Mouse (Mus musculus) thymus, adult 2 months (tissue): Measurements from ENCODE around the gene Rras.

Experiments
- CTCF ChIP-seq: fragments of 200-500 bp; IDR thresholded peaks from 2 replicates; pipeline ENCODE4 v1.5.1; 2012; ENCODE audit warnings: mild to moderate bottlenecking, control low read depth, low read length, moderate library complexity, borderline replicate concordance; ENCODE audit not compliant: control insufficient read depth, poor library complexity, insufficient read depth; ENCODE audit errors: extremely low read depth
- POLR2A ChIP-seq: fragments of 200-500 bp; IDR thresholded peaks from 2 replicates; pipeline ENCODE4 v1.6.1; 2012; ENCODE audit warnings: mild to moderate bottlenecking, low read length, control low read depth, moderate library complexity; ENCODE audit not compliant: control insufficient read depth, poor library complexity, insufficient read depth; ENCODE audit errors: extremely low read depth

DNA sequence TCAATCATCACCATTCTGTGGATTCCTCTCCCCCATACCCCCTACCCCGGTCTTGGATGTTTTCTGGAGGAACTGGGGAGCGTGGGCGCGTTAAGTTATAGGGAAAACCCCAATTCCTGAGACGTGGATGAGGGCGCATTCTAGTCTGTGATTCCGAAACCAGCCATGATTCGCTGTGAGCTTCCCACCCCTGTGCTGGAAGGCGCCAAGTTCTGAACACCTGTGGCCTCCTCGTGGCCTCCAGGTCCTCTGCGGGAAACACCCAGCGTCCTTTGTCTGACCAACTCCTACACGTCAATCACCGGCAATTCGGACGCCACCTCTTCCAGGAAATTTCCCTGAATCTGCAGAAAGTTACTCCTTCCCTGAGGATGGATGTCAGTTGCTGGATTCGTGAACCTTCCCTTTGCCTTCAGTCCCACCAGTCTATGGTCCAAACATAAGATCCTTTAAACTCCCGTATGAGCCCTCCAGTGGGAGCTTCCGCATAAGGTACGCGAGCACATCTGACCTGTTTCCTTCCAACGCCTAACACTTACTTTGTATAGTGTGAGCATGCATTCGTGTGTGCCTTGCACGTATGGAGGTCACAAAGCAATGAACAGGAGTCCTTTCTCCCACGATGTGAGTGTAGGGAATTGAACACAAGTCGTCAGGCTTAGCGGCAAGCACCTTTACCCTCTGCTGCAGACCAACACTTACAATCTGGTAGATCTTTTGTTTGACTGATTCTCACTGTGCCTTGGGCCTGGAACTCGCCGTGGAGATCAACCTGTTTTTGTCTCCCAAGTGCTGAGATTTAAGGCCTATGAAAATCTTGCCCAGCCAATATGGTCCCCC is 30.7 kb upstream of the Rras start:
- TF ChIP-seq CTCF (no peak), POLR2A (no peak; the same call in 1 of the 2 replicates)
